Mouse (Mus musculus): ENCODE measurements around the gene Prdx2.

- TF ChIP-seq CTCF (IDR thresholded peaks at IDR 0.05), result no peak
- no peak for TF ChIP-seq POLR2A (IDR thresholded peaks at IDR 0.05; ENCODE audit: insufficient read depth, low read depth, low read length)
These were observed 737 bp upstream of the Prdx2 start for GRCm38 (mm10) chr8:84968650-84969049.
